Mouse (Mus musculus): ENCODE measurements around the gene Mvp.

Gene Mvp

DNA sequence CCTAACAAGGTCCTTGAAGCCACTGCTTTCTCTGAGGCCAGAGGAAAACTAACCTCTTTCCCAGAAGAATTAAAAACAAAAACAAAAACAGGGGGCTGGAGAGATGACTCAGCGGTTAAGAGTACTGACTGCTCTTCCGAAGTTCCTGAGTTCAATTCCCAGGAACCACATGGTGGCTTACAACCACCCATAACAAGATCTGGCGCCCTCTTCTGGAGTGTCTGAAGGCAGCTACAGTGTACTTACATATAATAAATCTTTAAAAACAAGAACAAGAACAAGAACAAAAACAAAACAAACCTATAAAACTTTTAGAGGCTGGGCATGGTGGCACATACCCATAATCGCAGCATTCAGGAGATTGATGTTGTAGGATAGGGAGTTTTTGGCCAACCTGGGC, 18.0 kb downstream of the Mvp start:
- DNase-seq (ENCODE audit: low spot score in 2 of 2) = no peak

DNA sequence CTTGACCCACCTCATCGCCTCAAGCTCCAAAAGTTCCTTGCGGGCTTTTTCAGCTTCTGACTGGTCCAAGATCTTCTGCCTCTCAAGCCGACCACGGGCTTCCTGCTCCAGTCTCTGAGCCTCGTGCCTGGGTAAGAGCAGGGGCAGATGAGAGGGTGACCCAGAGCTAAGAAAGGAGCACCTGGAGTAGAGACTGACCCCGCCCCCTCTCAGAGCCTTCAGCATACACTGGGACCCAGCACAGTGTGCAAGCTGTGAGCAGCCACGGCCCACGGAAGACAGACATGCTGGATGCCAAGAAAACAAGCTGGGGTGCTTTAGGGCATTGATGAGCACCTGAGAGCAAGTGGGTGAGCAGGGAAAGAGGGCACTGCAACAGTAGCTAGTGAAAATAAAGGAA, 25.6 kb downstream of the Mvp start:
- peak; percentile 47 to 50 for DNase-seq (ENCODE audit: low spot score in 2 of 2)

DNA sequence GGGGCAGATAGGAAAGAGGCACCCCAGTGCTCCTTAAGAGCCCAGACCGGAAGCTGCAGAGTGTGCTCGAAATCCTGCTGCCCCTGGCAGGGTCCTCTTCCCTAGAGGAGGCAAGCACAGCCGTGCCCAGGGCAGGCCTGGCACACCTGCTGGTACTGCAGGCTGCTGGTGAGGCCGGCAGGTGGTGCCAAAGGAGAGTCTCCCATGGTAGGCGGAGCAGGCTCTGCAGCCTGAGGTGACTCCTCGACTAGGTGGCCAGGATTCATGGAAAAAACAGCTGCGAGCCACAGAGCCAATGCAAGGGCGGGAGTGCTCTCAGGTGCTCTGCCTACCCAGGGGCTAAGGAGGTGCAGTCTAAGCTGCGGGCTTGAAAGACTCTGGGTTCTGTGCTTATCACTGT, 28.1 kb downstream of the Mvp start:
- DNase-seq (ENCODE audit: low spot score in 2 of 2) = peak in 1 of 2 experiments; percentile 44

DNA sequence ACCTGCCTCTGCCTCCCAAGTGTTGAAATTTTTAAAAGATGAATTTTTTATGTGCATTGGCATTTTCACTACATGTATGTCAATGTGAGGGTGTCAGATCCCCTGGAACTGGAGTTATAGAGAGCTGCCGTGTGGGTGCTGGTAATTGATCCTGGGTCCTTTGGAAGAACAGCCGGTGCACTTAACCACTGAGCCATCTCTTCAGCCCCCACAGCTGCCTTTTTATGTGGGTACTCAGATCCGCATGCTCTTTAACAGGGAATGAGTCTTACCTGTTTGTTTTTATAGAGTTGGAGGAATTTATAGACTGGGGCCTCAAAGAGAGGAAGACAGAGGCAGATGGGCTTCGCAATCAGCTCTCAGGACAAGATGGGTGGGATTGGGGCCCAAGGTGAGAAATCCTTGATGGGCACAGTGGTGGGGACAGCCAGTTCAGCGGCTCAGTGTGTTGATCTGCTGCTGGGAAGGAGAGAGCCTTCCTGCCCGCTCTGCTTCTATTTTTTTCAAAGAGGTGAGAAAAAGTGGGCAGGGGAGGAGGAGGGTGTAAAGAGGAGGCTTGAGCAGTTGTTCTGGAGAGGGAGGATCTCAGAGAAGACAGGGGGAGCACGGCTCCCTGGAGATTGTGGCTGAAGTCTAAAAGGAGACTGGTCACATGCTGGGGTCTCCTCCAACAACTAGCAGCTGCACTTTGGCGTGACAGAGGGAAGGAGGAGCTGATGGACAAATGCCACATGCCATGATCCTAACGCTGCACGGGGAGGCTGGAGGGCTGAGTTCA, 29.6 kb downstream of the Mvp start:
- DNase-seq (ENCODE audit: low spot score in 2 of 2) = no peak

DNA sequence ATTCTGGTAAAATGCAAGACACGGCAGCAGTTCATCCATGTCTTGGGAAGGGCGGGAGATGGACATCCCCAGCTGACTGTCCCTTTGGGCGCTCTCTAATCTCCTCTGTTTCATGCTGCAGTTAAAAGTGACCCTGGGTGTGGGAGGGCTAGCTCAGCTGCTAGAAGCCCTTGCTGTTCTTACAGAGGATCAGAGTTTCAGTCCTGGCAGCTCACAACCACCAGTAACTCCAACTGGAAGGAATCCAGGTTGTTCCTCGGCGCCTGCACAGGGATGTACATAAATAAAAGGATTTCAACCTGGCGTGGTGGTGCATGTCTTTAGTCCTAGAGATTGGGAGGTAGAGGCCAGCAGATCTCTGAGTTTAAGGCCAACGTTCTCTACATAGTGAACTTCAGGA, 31.3 kb downstream of the Mvp start:
- DNase-seq (ENCODE audit: low spot score in 2 of 2) = no peak

DNA sequence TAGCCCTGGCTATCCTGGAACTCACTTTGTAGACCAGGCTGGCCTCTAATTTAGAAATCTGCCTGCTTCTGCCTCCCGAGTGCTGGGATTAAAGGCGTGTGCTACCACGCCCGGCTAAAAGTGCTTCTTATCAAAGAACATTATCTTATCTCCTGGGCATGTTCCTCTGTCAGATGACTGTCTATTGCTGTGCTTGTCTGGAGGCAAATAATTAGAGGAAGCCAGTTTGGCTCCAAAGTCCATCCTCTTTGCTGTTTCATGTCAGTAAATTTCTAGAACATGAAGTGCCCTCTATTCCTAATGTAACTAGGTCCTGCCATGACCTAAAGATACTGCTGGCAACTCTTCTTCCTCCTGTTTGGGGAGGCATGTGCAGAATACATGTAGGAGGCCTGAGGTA, 32.4 kb downstream of the Mvp start:
- DNase-seq (ENCODE audit: low spot score in 2 of 2) = no peak

DNA sequence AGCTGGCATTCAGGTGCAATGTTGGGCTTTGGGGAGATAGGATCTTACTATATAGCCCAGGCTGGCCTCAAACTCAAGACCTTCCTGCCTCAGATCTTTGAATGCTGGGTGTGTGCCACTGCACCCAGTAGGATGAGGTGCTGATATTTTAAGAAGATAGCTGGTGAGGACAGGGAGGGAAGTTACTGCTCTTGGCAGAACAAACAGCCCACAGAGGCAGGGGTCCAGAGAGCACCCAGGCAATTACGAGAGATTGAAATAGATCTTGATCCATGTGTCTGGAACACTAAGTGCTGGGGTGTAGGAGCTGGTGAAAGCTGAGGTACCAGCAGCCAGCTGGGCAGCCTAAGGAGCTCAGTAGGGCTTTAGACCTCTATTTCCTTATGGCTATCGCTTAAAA, 32.8 kb downstream of the Mvp start:
- DNase-seq (ENCODE audit: low spot score in 2 of 2) = no peak

DNA sequence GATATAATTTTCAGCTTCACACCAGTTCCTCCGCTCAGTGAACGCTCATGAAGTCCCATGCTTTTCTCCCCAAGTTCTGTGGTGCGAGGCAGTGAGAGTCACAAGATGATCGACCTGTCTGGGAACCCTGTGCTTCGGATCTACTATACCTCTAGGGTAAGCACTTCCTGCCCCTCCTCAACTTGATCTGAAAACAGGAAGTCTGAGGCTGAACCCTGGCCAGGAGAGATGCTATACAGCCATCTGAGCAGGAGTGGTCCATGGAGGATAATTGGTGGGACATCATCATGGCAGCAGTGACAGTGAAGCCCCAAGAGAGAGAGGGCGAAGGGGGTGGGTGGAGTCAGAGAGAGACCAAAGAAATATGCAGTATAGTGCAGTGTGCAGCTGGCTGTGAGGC, 35.6 kb downstream of the Mvp start:
- no peak for DNase-seq (ENCODE audit: low spot score in 2 of 2)

DNA sequence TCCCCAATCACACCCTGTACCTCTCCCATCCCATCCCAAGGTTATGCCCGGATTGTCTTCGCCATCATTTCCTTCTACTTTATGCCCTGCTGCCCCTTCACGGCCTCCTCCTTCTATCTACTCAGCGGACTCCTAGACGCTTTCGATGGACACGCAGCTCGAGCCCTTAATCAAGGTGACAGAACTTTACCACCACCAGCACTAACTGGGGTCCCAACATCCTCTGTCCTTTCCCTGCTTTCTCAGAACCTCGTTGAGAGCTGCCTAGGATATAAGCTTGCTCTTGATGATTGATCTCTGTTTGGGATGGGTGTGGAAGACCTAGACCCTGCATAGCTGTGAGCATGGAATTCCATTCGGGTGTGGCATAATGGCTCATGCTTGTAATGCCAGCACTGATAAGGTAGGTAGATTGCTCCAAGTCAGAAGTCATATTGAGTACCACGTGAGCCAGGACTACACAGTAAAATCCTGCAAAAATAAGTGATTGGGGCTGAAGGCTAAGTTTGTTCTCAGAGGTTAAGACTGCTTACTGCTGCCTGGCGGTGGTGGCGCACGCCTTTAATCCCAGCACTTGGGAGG, 37.5 kb downstream of the Mvp start:
- DNase-seq (ENCODE audit: low spot score in 2 of 2) = no peak

DNA sequence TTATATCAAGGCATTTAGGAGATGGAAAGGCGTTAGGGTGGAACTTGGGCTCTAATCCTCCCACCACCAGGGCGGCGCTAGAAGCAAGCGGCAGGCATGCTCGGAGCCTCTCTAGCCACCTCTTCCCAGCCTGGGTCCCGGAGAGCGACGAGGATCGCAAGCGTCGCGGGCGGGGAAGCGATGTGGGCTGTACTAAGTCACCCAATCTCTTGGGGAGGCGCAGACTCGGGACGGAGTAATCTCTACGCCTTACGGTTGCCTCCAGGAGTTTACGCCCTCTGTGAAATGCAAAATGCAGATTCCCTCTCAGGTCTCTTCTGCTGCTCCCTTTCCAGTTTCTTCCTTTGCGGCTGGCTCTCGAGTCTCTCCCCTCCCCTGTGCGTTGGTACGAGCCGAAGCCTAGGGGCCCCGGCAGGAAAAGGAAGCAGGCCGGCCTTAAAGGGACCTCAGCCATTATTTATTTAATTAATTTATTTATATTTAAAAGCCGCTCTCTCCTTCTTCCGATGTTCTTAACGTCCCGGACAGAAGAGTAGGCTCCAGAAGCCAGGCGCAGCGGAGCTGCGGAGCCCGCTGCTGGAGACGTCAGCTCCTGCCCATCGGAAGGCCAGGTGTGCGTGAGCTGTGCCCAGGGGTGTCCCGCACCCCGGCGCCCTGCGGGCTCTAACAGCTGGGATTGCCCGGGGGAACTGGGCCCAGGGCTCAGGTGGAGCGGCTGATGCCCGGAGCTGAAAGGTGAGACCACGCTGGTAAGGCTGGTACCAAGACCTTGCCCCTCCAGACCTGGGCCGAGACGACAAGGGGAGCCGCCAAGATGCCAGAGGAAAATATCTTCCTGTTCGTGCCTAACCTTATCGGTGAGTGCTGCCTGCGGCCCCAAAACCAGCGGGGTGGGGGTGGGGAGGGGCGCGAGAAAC, 38.2 kb downstream of the Mvp start, which contains the start of gene Cdiptos:
TSS of gene Cdiptos (minus strand) at position 149 of the 917 bp plus-strand sequence.
- DNase-seq (ENCODE audit: low spot score in 2 of 2) = peak; percentile 90 to 98

DNA sequence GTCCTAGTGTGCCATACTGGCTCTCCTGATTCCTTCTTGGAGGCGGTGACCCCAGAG, 38.7 kb downstream of the Mvp start, which contains the start of gene Cdipt:
TSS of gene Cdipt (plus strand) at position 22 of the 57 bp plus-strand sequence.
- no peak for DNase-seq (ENCODE audit: low spot score in 2 of 2)

DNA sequence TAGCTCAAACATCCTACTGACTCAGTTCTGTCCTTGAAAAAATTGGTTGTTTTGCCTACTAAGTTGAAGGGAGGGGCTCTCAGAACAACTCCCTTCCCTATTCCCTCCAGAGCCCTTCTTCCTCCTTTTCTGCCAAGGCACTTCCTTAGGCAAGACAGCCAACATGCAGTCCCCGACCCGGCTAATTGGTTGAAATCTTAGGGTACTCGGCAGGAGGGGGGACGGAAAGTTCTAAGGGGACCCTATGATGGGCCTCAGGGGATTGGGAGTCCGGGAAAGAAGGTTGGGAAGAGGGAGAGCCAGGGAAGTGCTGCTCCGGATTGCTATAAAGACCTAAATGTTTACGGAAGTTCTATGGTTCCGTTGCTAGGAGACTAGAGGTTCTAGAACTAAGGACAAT, 38.9 kb downstream of the Mvp start:
- DNase-seq (ENCODE audit: low spot score in 2 of 2) = no peak

DNA sequence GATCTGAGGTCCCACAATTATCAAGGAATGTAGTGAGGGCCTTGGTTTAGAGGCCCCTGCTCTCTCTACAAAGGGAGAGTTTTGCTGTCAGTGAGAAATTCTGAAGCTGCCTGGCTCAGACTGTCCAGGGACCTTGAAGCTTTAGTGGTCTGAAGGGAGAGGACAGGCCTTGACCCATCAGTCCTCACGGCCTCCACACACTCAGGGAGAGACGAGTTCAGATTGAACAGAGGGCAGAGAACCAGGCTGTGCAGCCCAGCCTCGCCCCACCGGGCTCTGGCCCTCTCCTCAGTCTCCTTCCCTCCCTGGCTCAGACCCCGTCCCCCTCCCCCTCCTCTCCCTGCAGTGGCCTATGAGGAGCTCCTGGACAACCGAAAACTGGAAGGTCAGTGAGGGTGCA, 47.1 kb downstream of the Mvp start:
- DNase-seq (ENCODE audit: low spot score in 2 of 2) = no peak

DNA sequence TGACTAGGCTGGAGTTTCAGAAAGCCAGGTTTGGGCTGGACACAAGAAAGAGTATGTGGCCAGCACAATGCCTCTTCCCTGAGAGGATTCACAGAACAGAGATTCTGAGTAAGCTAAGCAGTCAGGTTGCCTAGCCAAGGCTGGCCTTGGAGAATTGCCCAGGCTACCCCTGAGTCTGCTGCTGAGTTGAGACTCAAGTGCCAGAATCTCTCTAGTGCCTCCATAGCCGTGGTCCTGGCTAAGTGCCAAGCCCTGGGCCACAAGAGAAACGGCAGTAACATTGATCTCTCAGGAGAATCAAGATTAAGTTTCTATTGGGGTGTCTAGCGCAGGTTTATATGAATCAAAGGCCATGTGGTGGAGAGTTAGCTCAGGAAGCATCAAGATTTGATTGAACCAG, 48.9 kb downstream of the Mvp start:
- no peak for DNase-seq (ENCODE audit: low spot score in 2 of 2)

DNA sequence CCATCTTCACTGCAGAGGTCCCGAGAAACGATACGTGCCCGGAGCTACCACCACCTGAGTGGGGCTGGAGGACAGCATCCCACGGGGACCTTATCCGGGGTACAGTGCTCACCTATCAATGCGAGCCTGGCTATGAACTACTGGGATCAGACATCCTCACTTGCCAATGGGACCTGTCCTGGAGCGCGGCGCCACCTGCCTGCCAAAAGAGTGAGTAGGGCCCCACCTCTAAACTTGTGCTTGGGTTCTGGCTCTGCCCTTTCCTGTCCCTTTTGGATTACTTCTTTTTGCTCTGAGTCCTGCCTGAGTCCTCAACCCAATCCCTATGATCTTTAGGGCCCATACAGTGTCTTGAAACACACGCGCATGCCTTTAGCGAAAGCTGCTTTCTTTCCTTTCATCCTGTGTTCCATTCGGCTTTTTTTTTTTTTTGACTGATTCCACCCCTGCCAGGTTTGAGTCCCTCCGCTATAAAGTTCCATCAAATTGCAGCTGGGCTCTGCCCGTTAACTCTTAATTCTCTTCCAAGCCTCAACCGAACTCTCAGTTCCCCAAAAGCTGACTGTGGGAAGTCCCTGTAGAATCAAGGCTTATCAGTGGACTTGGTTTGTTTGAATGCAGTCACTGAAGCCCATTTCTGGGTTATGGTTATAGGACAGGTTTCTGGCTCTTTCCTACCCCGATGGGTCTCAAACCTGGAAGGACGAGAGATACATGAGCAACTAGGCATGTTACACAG, 50.7 kb downstream of the Mvp start:
- peak; percentile 14 to 41 for DNase-seq (ENCODE audit: low spot score in 2 of 2)

DNA sequence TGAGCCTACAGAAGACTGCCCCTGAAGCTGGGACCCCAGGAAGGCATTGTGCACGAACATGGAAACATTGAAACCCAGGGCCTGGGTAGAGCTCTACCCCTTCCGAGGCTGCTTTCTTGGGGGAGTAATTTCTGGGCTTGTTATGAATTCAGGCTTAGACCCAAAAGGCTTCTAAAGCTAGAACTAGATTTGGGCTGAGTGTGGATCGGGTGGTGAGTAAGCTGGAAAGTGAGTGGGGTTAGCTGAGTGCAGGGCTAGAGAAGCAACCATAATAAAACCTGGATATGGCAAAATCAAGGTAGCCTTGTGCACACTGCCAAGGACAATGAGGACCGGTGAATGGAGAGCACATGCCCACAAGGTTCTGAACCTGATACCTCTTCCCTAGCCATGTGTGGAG, 52.5 kb downstream of the Mvp start:
- no peak for DNase-seq (ENCODE audit: low spot score in 2 of 2)

DNA sequence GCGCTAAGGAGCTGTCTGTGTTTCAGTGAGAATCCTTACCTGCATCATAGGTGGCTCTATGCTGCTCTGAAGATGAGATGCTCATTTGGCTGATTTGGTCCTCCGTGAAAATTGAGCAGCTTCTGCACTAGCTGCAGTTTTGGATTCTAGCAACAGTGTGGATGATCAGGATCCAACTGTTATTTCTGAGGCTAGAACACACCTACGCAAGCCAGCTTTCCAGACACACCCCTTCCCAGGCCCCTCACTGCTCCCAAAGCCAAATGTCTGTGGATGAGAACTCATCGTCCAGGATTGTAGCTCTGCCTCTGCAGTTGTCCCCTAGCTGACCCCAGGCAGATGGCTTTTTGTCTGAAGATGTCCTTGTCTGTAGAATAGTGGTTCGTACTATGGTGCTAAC, 53.3 kb downstream of the Mvp start:
- DNase-seq (ENCODE audit: low spot score in 2 of 2) = no peak

DNA sequence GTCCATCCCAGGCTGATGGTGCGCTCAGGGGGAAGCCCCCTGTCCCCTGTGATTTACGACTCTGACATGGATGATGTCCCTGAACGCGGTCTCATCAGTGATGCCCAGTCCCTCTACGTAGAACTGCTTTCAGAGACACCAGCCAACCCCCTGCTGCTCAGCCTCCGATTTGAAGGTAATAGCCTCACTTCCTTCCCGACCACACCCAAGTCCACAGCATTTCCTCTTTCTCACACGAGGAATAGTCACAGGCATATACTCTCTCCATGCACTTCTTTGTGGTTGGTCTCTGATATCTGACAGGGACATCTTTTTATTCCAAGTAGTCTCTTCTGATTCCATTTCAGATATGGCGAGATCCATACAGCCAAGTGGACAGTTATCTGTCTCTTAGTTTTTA, 54.6 kb downstream of the Mvp start:
- no peak for DNase-seq (ENCODE audit: low spot score in 2 of 2)

DNA sequence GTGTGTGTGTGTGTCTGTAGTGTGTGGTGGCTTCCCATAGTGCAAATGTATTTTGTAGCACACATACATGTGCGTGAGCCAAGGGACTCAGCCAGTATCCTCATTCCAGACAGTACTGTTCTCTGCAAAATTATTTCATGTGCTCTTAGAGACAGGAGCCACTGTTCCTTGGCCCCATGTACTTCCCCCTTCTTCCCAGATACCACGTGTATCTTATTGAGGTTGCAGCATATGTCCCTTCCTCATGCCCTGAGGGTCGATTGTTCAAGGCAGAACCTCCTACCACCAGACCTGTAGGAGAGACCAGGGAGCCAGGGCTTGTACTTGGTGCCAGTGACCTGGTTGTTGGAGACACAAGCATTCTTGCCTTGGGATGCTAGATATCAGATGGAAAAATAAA, 59.3 kb downstream of the Mvp start:
- no peak for DNase-seq (ENCODE audit: low spot score in 2 of 2)

DNA sequence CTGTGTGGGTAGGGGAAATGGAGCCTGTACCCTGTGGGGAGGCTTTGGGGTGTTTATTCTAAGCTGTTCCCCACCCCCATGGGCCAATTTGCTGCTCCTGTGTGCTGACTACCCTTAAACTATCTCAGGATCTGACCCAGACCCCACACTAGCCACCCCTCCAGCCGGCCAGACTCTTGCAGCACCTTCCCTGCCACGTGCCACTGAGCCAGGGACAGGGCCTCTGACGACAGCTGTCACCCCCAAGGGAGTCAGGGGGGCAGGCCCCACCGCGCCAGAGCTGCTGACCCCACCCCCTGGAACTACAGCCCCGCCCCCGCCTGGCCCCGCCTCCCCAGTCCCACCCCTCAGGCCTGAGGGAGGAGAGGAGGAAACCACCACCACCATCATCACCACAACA, 61.8 kb downstream of the Mvp start:
- DNase-seq (ENCODE audit: low spot score in 2 of 2) = no peak

DNA sequence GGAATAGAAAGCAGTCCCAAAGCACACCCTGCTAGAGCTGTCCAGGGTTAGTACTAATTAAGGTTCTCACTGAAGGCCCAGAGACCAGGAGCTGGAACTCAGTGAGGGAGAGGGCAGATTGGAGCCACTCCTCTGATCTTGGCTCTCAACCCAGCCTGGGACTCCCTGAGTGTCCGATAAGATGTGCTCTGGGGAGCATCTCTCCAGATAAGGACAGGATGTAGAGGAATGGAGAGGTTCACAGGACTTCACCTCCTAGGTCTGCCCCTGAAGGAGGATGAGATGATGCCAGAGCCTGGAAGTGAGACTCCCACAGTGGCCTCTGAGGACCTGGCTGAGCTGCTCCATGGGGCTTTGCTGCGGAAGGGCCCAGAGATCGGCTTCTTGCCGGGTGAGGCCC, 62.7 kb downstream of the Mvp start:
- no peak for DNase-seq (ENCODE audit: low spot score in 2 of 2)
